Mouse (Mus musculus): ENCODE measurements around the gene Spsb1. TPM values are rescaled to one million over a fixed set of nuclear protein-coding genes. Genes with fewer than 3 reads are reported as not detected.

Gene Spsb1
- polyA plus RNA-seq, 1 experiment from 2014 or later, result 26.5 TPM

GRCm38 (mm10) chr4:149909551-149909950 is 45.3 kb downstream of the Spsb1 start:
- H3K4me2 ChIP-seq (replicated peaks; ENCODE audit: low read depth), result no peak overlapping the region; the same call in 1 of the 2 replicates
- H3K9ac ChIP-seq (ENCODE audit: low read depth, low read length), result no peak overlapping the region
- no peaks in the 10 kb centered on the region for H3K9me3 ChIP-seq (ENCODE audit: control insufficient read depth)
- peak; percentile 39 for TF ChIP-seq CTCF (IDR thresholded peaks at IDR 0.05; ENCODE audit: low read depth)
- 61% methylated on average over 13 of the region's 13 CpGs for WGBS
- no peak overlapping the region for H3K4me3 ChIP-seq (ENCODE audit: low read depth, low read length)
- H3K27ac ChIP-seq (ENCODE audit: low read depth, low read length), result peak overlapping the region; percentile 50
- peak; percentile 86 for ATAC-seq
- no peaks in the 10 kb centered on the region for H3K27me3 ChIP-seq (replicated peaks; ENCODE audit: control insufficient read depth, insufficient read depth, low read length)
- peaks cover 4% of the 10 kb centered on the region; the same call in 1 of the 2 replicates for H3K4me1 ChIP-seq (replicated peaks; ENCODE audit: control insufficient read depth, insufficient read depth, low read length)
- peaks cover 22% of the 10 kb centered on the region for H3K36me3 ChIP-seq (ENCODE audit: control insufficient read depth, insufficient read depth)

GRCm38 (mm10) chr4:149908923-149909322 is 45.9 kb downstream of the Spsb1 start:
- TF ChIP-seq CTCF (IDR thresholded peaks at IDR 0.05; ENCODE audit: low read depth), result no peak
- Histone ChIP-seq H3K9me3 (ENCODE audit: control insufficient read depth) (no peaks in the 10 kb centered on the region), H3K4me1 (replicated peaks; ENCODE audit: control insufficient read depth, insufficient read depth, low read length) (peaks cover 4% of the 10 kb centered on the region; the same call in 1 of the 2 replicates), H3K27me3 (replicated peaks; ENCODE audit: control insufficient read depth, insufficient read depth, low read length) (no peaks in the 10 kb centered on the region), H3K27ac (ENCODE audit: low read depth, low read length) (peak overlapping the region; percentile 42; the same call in 1 of the 2 replicates), H3K4me3 (ENCODE audit: low read depth, low read length) (no peak overlapping the region), H3K4me2 (replicated peaks; ENCODE audit: low read depth) (peak overlapping the region; percentile 3; the same call in 1 of the 2 replicates), H3K36me3 (ENCODE audit: control insufficient read depth, insufficient read depth) (peaks cover 22% of the 10 kb centered on the region), H3K9ac (ENCODE audit: low read depth, low read length) (no peak overlapping the region)
- WGBS, result 78% methylated on average over 7 of the region's 7 CpGs
- no peak for ATAC-seq

GRCm38 (mm10) chr4:149907656-149908055 is 47.2 kb downstream of the Spsb1 start:
- no peak for ATAC-seq
- 63% methylated on average over 7 of the region's 7 CpGs for WGBS

GRCm38 (mm10) chr4:149906921-149907320 is 47.9 kb downstream of the Spsb1 start:
- Histone ChIP-seq H3K9me3 (ENCODE audit: control insufficient read depth) (no peaks in the 10 kb centered on the region), H3K9ac (ENCODE audit: low read depth, low read length) (no peak overlapping the region), H3K4me1 (replicated peaks; ENCODE audit: control insufficient read depth, insufficient read depth, low read length) (peaks cover 4% of the 10 kb centered on the region; the same call in 1 of the 2 replicates), H3K27me3 (replicated peaks; ENCODE audit: control insufficient read depth, insufficient read depth, low read length) (no peaks in the 10 kb centered on the region), H3K4me2 (replicated peaks; ENCODE audit: low read depth) (no peak overlapping the region), H3K4me3 (ENCODE audit: low read depth, low read length) (no peak overlapping the region), H3K36me3 (ENCODE audit: control insufficient read depth, insufficient read depth) (peaks cover 22% of the 10 kb centered on the region), H3K27ac (ENCODE audit: low read depth, low read length) (no peak overlapping the region)
- ATAC-seq, result no peak
- TF ChIP-seq CTCF (IDR thresholded peaks at IDR 0.05; ENCODE audit: low read depth), result no peak
- WGBS, result 51% methylated on average over 13 of the region's 13 CpGs

More at GRCm38 (mm10) chr4:149907656-149908055, 47.2 kb downstream of the Spsb1 start:
- no peak overlapping the region for H3K4me3 ChIP-seq (ENCODE audit: low read depth, low read length)
- H3K36me3 ChIP-seq (ENCODE audit: control insufficient read depth, insufficient read depth), result peaks cover 22% of the 10 kb centered on the region
- H3K9me3 ChIP-seq (ENCODE audit: control insufficient read depth), result no peaks in the 10 kb centered on the region
- no peaks in the 10 kb centered on the region for H3K27me3 ChIP-seq (replicated peaks; ENCODE audit: control insufficient read depth, insufficient read depth, low read length)
- H3K27ac ChIP-seq (ENCODE audit: low read depth, low read length), result no peak overlapping the region
- H3K9ac ChIP-seq (ENCODE audit: low read depth, low read length), result no peak overlapping the region
- H3K4me1 ChIP-seq (replicated peaks; ENCODE audit: control insufficient read depth, insufficient read depth, low read length), result peaks cover 4% of the 10 kb centered on the region; the same call in 1 of the 2 replicates
- no peak overlapping the region for H3K4me2 ChIP-seq (replicated peaks; ENCODE audit: low read depth)
- TF ChIP-seq CTCF (IDR thresholded peaks at IDR 0.05; ENCODE audit: low read depth), result no peak

GRCm38 (mm10) chr4:149905302-149905974 is 49.4 kb downstream of the Spsb1 start:
- H3K9ac ChIP-seq (ENCODE audit: low read depth, low read length), result no peak overlapping the region
- peaks cover 4% of the 10 kb centered on the region; the same call in 1 of the 2 replicates for H3K4me1 ChIP-seq (replicated peaks; ENCODE audit: control insufficient read depth, insufficient read depth, low read length)
- H3K4me2 ChIP-seq (replicated peaks; ENCODE audit: low read depth), result no peak overlapping the region
- no peak overlapping the region for H3K4me3 ChIP-seq (ENCODE audit: low read depth, low read length)
- no peak overlapping the region for H3K27ac ChIP-seq (ENCODE audit: low read depth, low read length)
- H3K27me3 ChIP-seq (replicated peaks; ENCODE audit: control insufficient read depth, insufficient read depth, low read length), result no peaks in the 10 kb centered on the region
- WGBS, result 81% methylated on average over 10 of the region's 10 CpGs
- peaks cover 22% of the 10 kb centered on the region for H3K36me3 ChIP-seq (ENCODE audit: control insufficient read depth, insufficient read depth)
- no peaks in the 10 kb centered on the region for H3K9me3 ChIP-seq (ENCODE audit: control insufficient read depth)
- no peak for TF ChIP-seq CTCF (IDR thresholded peaks at IDR 0.05; ENCODE audit: low read depth)
- ATAC-seq, result no peak

- Histone ChIP-seq H3K27me3 (replicated peaks; ENCODE audit: control insufficient read depth, insufficient read depth, low read length) (no peaks in the 10 kb centered on the region), H3K27ac (ENCODE audit: low read depth, low read length) (no peak overlapping the region), H3K36me3 (ENCODE audit: control insufficient read depth, insufficient read depth) (peaks cover 27% of the 10 kb centered on the region), H3K4me2 (replicated peaks; ENCODE audit: low read depth) (no peak overlapping the region), H3K4me1 (replicated peaks; ENCODE audit: control insufficient read depth, insufficient read depth, low read length) (no peaks in the 10 kb centered on the region), H3K4me3 (ENCODE audit: low read depth, low read length) (no peak overlapping the region), H3K9me3 (ENCODE audit: control insufficient read depth) (no peaks in the 10 kb centered on the region), H3K9ac (ENCODE audit: low read depth, low read length) (no peak overlapping the region)
- ATAC-seq, result no peak
- WGBS, result 58% methylated on average over 5 of the region's 5 CpGs
- no peak for TF ChIP-seq CTCF (IDR thresholded peaks at IDR 0.05; ENCODE audit: low read depth)
These were observed 51.8 kb downstream of the Spsb1 start for GRCm38 (mm10) chr4:149903026-149903425.

Measured in intestine, postnatal 0 days (tissue).